Mouse (Mus musculus): ENCODE results near the gene Spem2. TPM values are rescaled to one million over a fixed set of nuclear protein-coding genes. Genes with fewer than 3 reads are reported as not detected.

Spem2 gene
- total and polyA plus RNA-seq, 3 experiments = not detected

DNA sequence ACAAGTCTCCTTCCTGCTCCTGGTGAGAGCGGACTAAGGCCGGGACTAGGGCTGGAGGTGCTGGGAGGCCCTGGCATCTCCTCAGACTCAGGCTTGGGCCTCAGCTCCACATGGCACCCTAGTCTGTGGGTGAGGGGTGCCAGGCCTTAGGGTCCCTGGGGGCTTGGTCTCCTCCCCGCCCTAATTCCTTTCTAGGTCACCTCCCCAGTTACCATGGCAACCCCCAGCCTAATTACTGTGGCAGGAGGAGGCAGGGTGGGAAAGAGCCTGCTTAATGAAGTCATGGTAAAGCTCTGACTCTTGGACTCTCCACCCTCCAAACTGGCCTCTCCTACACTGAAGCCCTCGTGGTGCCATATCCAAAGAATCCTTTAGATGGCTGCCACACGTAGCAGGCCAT is 10.6 kb upstream of the Spem2 start:
- H3K4me3 ChIP-seq (replicated peaks in 1 of 3; ENCODE audit: low read depth in 2 of 3, low read length in 2 of 3, poor library complexity in 1 of 3) = no peak overlapping the region
- H3K9me3 ChIP-seq (replicated peaks; ENCODE audit: low read length) = peaks cover 10% of the 10 kb centered on the region
- peaks cover 1 to 3% of the 10 kb centered on the region in 2 experiments; a peak in 2 of 4 replicates for H3K4me1 ChIP-seq (ENCODE audit: control insufficient read depth in 1 of 2, insufficient read depth in 2 of 2)
- in situ Hi-C loops (cut with MboI; ENCODE audit: low pct_ligation_motif_present, low pct_unique_long_range_greater_than_20kb, low sequenced_read_pairs) (no loop called here), dilution Hi-C loops (cut with MboI; ENCODE audit: extremely low pct_ligation_motif_present, extremely low pct_unique_long_range_greater_than_20kb, low sequenced_read_pairs) (no loop called here)
- H3K36me3 ChIP-seq (replicated peaks in 1 of 2; ENCODE audit: control insufficient read depth in 1 of 2, insufficient read depth in 1 of 2, low read length in 1 of 2) = peaks cover 0 to 5% of the 10 kb centered on the region in 2 experiments
- no peak overlapping the region for H3K4me2 ChIP-seq (ENCODE audit: insufficient read depth, low read depth, poor library complexity, severe bottlenecking)
- H3K27ac ChIP-seq (ENCODE audit: insufficient read depth, low read depth) = no peak overlapping the region
- TF ChIP-seq IRF4 (IDR thresholded peaks at IDR 0.05; ENCODE audit: low read depth, low read length) (no peak), E2F4 (IDR thresholded peaks at IDR 0.05; ENCODE audit: insufficient replicate concordance, low read depth, low read length) (no peak), MXI1 (IDR thresholded peaks at IDR 0.05; ENCODE audit: low read depth, low read length) (no peak)
- no peaks in the 10 kb centered on the region for H3K79me2 ChIP-seq (replicated peaks; ENCODE audit: control insufficient read depth, extremely low read depth, insufficient read depth, poor library complexity, severe bottlenecking)
- H3K9ac ChIP-seq (ENCODE audit: insufficient read depth, low read depth) = no peak overlapping the region
- no peak for DNase-seq (ENCODE audit: extremely low read depth)
- H3K27me3 ChIP-seq (replicated peaks) = peaks cover 35% of the 10 kb centered on the region

- DNase-seq (ENCODE audit: extremely low read depth) = no peak
- dilution Hi-C loops (cut with MboI; ENCODE audit: extremely low pct_ligation_motif_present, extremely low pct_unique_long_range_greater_than_20kb, low sequenced_read_pairs) = no loop called here
- Histone ChIP-seq H3K4me1 (ENCODE audit: control insufficient read depth in 1 of 2, insufficient read depth in 2 of 2) (peaks cover 0 to 3% of the 10 kb centered on the region in 2 experiments; a peak in 1 of 4 replicates), H3K4me3 (replicated peaks in 1 of 3; ENCODE audit: low read depth in 2 of 3, low read length in 2 of 3, poor library complexity in 1 of 3) (no peak overlapping the region), H3K4me2 (ENCODE audit: insufficient read depth, low read depth, poor library complexity, severe bottlenecking) (no peak overlapping the region), H3K27ac (ENCODE audit: insufficient read depth, low read depth) (no peak overlapping the region), H3K9ac (ENCODE audit: insufficient read depth, low read depth) (no peak overlapping the region), H3K79me2 (replicated peaks; ENCODE audit: control insufficient read depth, extremely low read depth, insufficient read depth, poor library complexity, severe bottlenecking) (no peaks in the 10 kb centered on the region), H3K9me3 (replicated peaks; ENCODE audit: low read length) (peaks cover 10% of the 10 kb centered on the region), H3K36me3 (replicated peaks in 1 of 2; ENCODE audit: control insufficient read depth in 1 of 2, insufficient read depth in 1 of 2, low read length in 1 of 2) (peaks cover 0 to 3% of the 10 kb centered on the region in 2 experiments), H3K27me3 (replicated peaks) (peaks cover 33% of the 10 kb centered on the region)
- in situ Hi-C loops (cut with MboI; ENCODE audit: low pct_ligation_motif_present, low pct_unique_long_range_greater_than_20kb, low sequenced_read_pairs) = no loop called here
- TF ChIP-seq NRF1 (IDR thresholded peaks at IDR 0.05; ENCODE audit: low read depth, low read length) = no peak
- TF ChIP-seq MEF2A (IDR thresholded peaks at IDR 0.05; ENCODE audit: borderline replicate concordance, low read depth, low read length) = no peak
- no peak for TF ChIP-seq TCF12 (IDR thresholded peaks at IDR 0.05; ENCODE audit: low read depth, low read length)
- no peak for TF ChIP-seq CTCF (conservative IDR thresholded peaks at IDR 0.05 in 1 of 2, IDR thresholded peaks at IDR 0.05 in 1 of 2; ENCODE audit: low read depth in 2 of 2, low read length in 2 of 2)
- TF ChIP-seq MYC (IDR thresholded peaks at IDR 0.05; ENCODE audit: low read depth, low read length) = no peak
- no peak for TF ChIP-seq JUND (conservative IDR thresholded peaks at IDR 0.05; ENCODE audit: low read depth, low read length)
- no peak for TF ChIP-seq POLR2AphosphoS2 (IDR thresholded peaks at IDR 0.05; ENCODE audit: low read depth, low read length)
- TF ChIP-seq ETS1 (conservative IDR thresholded peaks at IDR 0.05; ENCODE audit: low read depth, low read length) = no peak
- TF ChIP-seq HCFC1 (IDR thresholded peaks at IDR 0.05; ENCODE audit: low read depth, low read length) = no peak
- no peak for TF ChIP-seq CHD1 (IDR thresholded peaks at IDR 0.05; ENCODE audit: low read depth, low read length)
- no peak for TF ChIP-seq MAX (IDR thresholded peaks at IDR 0.05; ENCODE audit: low read length)
- TF ChIP-seq UBTF (IDR thresholded peaks at IDR 0.05; ENCODE audit: low read depth, low read length) = no peak
- no peak for TF ChIP-seq ZC3H11A (IDR thresholded peaks at IDR 0.05; ENCODE audit: low read depth, low read length)
- TF ChIP-seq GABPA (IDR thresholded peaks at IDR 0.05; ENCODE audit: insufficient replicate concordance, low read depth, low read length) = no peak
- no peak for TF ChIP-seq MAFK (IDR thresholded peaks at IDR 0.05; ENCODE audit: insufficient replicate concordance, low read length)
- TF ChIP-seq USF2 (conservative IDR thresholded peaks at IDR 0.05; ENCODE audit: low read depth, low read length) = no peak
- no peak for TF ChIP-seq PAX5 (IDR thresholded peaks at IDR 0.05; ENCODE audit: low read length)
- TF ChIP-seq ZKSCAN1 (IDR thresholded peaks at IDR 0.05; ENCODE audit: borderline replicate concordance, low read depth, low read length) = no peak
Observed at GRCm38 (mm10) chr11:69823456-69823855, 5.2 kb upstream of the Spem2 start.

Measured in CH12.LX (cell line).